ENCODE assay signal across 31 mouse cellular contexts in genomic region chr8:124464641-124465040, GRCm38 (mm10). TPM values are rescaled to one million over a fixed set of nuclear protein-coding genes. Genes with fewer than 3 reads are reported as not detected.
"Had no signal": no experiment of that assay in that cellular context is flagged by ENCODE, and none has a peak within 500 bp of the region (broad histone marks: within the 10 kb centered on the region; RNA-seq: fewer than 3 reads in every experiment).

No protein-coding gene starts in this region.

- H3K27ac ChIP-seq: embryonic facial prominence, embryonic 10.5 days; embryonic facial prominence, embryonic 12.5 days; embryonic facial prominence, embryonic 13.5 days; embryonic facial prominence, embryonic 15.5 days; forebrain, embryonic 10.5 days; forebrain, embryonic 12.5 days; forebrain, embryonic 13.5 days; forebrain, embryonic 15.5 days; gastrocnemius, adult 2 months; heart, adult 2 months had no signal

- H3K4me3 ChIP-seq: embryonic facial prominence, embryonic 10.5 days; embryonic facial prominence, embryonic 12.5 days; embryonic facial prominence, embryonic 13.5 days; embryonic facial prominence, embryonic 15.5 days; erythroblast, embryonic 14.5 days; forebrain, embryonic 10.5 days; forebrain, embryonic 12.5 days; forebrain, embryonic 13.5 days; forebrain, embryonic 15.5 days; gastrocnemius, adult 2 months; heart, adult 2 months had no signal

- DNase-seq: cerebellum, adult 2 months; cerebellum, adult 8-10 months; cerebellum, adult 9-10 months; cerebellum, adult 9-11 months; cerebellum, postnatal 10 days; cerebellum, postnatal 14 days; cerebellum, postnatal 25 days; cerebellum, postnatal 36 days; embryo, embryonic 11 days; forebrain, postnatal 0 days; gastrocnemius, adult 2 months; gastrocnemius, postnatal 10 days; gastrocnemius, postnatal 14 days; gastrocnemius, postnatal 25 days; gastrocnemius, postnatal 36 days; heart, adult 11 months; heart, adult 18-20 months; heart, adult 2 months had no signal

- ATAC-seq: forebrain, embryonic 13.5 days; forebrain, embryonic 14.5 days; forebrain, embryonic 15.5 days; forebrain, embryonic 16.5 days; forebrain, postnatal 0 days had no signal

RNA-seq across cellular contexts. Expression of gene Pgbd5, which starts 25.2 kb away (rescaled TPM):
- total RNA-seq: common myeloid progenitor, adult 5-6 weeks; granulocyte monocyte progenitor cell, adult 5-6 weeks had no signal
